Mouse (Mus musculus): ENCODE results near the gene Ints6l. TPM values are rescaled to one million over a fixed set of nuclear protein-coding genes. Genes with fewer than 3 reads are reported as not detected.

The Ints6l gene
- 21.3 TPM for polyA plus RNA-seq (2014; fragmentation: Illumina TruSeq; extraction: RNeasy Lipid Tissue Mini Kit (QIAGEN cat#74804); ENCODE audit: low read depth, low replicate concordance)

DNA sequence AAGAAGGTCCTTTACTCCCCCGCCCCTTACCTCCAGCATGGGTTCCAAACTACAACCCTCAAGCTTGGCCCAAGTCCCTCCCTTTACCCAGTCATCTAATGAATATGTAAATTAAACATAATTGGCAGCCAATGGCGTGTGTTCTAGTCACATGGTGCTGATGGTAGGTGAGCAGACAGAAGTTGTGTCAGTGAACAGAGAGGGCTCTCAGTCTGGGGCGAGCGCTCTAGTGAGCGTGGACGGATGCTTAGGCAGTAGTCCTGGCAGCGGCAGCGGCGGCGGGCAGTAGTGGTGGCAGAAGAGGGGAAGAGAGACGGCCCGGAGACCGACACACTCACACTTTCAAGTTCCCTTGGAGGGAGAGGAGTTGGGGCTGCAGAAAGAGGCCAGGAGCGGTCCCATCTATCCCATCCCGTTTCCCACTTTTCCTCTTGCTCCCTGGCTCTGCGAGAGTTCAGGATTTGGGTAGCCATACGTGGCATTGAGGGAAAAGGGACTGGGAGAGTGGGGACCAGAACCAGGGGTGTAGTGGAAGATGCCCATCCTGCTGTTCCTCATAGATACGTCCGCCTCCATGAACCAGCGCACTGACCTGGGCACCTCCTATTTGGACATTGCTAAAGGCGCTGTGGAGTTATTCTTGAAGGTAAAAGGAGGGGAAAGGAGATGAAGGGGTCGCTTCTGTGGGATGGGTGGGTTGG lies at the start of gene Ints6l:
TSS of gene Ints6l (plus strand) at position 187 of the 701 bp plus-strand sequence.

DNA sequence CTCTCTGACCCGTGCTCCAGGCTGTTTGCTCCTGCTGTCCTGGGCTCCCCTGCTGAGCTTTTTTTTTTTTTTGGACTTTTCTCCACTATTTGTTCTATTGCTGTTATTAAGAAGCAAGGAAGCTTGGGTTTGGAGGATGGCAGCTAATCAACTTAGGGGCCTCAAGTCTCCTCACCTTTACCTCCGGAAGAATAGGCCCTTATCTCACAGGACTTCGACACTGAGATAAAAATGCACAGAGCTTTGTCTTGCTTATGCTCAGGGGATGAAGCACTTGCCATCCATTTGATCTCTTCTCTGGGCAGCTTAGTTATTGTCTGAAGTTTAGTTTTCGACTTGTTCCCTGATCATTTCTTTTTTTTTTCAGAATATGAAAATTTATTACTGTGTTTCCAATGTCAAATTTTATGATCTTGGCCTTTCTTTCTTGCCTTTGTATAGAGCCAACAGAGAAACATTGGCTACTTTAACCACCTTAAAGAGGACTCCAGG lies 7.1 kb upstream of the Ints6l start, which contains the start of gene Gm2174:
TSS of gene Gm2174 (plus strand) at position 442 of the 492 bp plus-strand sequence.

DNA sequence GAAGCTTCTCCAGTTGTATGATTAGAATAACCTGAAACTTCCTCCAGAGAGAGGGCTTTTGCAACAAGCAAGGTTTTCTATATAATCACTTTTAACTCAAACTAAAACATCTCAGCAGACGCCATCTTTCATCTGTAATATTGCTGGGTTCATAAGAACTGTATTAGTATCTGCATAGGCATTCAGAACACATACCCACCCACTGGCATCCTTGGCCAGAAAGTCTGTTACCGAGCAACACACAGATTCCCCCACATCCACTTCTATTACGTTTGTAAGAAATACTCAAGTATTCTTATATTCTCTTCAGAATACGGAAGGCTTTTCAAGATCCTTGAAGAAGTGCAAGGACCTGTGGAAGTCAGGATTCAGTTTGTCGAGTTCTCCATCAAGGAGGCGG lies 69.8 kb downstream of the Ints6l start, which contains the start of gene Gm10477:
TSS of gene Gm10477 (plus strand) at position 301 of the 400 bp plus-strand sequence.

DNA sequence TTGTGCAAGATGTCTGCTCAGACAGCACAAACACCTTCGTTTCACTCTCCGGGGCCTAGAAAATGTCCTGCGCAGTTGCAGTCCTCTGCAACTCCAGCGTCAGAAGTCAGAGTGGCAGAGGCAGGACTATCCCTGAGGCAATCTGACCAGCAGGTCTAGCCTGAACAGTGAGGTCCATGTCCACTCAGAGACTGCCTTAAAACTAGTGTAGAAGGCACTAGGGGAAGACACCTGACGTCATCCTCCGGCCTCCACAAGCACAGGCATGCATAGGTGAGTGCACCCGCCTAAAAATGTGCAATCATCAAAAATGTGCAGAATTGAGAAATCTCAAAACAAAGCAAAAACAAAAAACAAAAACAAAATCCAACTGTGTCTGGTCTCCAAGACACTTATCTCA lies 94.8 kb downstream of the Ints6l start, which contains the start of gene Gm648:
TSS of gene Gm648 (minus strand) at position 101 of the 400 bp plus-strand sequence.

Other genes starting within 250 kb of the Ints6l start
- not detected for gene Gm773, start 242.0 kb upstream of the Ints6l start, polyA plus RNA-seq (2014; fragmentation: Illumina TruSeq; extraction: RNeasy Lipid Tissue Mini Kit (QIAGEN cat#74804); ENCODE audit: low read depth, low replicate concordance)
- gene Zfp449, start 108.5 kb upstream of the Ints6l start, polyA plus RNA-seq (2014; fragmentation: Illumina TruSeq; extraction: RNeasy Lipid Tissue Mini Kit (QIAGEN cat#74804); ENCODE audit: low read depth, low replicate concordance), result 5.3 TPM
- 0.37 TPM for gene Smim10l2a, start 80.3 kb upstream of the Ints6l start, polyA plus RNA-seq (2014; fragmentation: Illumina TruSeq; extraction: RNeasy Lipid Tissue Mini Kit (QIAGEN cat#74804); ENCODE audit: low read depth, low replicate concordance)
- not detected for gene Gm2174, start 6.9 kb upstream of the Ints6l start, polyA plus RNA-seq (2014; fragmentation: Illumina TruSeq; extraction: RNeasy Lipid Tissue Mini Kit (QIAGEN cat#74804); ENCODE audit: low read depth, low replicate concordance)
- not detected for gene Gm10477, start 69.9 kb downstream of the Ints6l start, polyA plus RNA-seq (2014; fragmentation: Illumina TruSeq; extraction: RNeasy Lipid Tissue Mini Kit (QIAGEN cat#74804); ENCODE audit: low read depth, low replicate concordance)
- gene Gm648, start 94.7 kb downstream of the Ints6l start, polyA plus RNA-seq (2014; fragmentation: Illumina TruSeq; extraction: RNeasy Lipid Tissue Mini Kit (QIAGEN cat#74804); ENCODE audit: low read depth, low replicate concordance), result not detected
- 36.9 TPM for gene Mmgt1, start 143.2 kb downstream of the Ints6l start, polyA plus RNA-seq (2014; fragmentation: Illumina TruSeq; extraction: RNeasy Lipid Tissue Mini Kit (QIAGEN cat#74804); ENCODE audit: low read depth, low replicate concordance)
- gene Slc9a6, start 154.9 kb downstream of the Ints6l start, polyA plus RNA-seq (2014; fragmentation: Illumina TruSeq; extraction: RNeasy Lipid Tissue Mini Kit (QIAGEN cat#74804); ENCODE audit: low read depth, low replicate concordance), result 20.9 TPM